Mouse (Mus musculus) heart, postnatal 0 days (tissue): ENCODE results near the gene Igsf3. TPM values are rescaled to one million over a fixed set of nuclear protein-coding genes. Genes with fewer than 3 reads are reported as not detected.

Experiments used
- ATAC-seq: fragments of 200-750 bp; cut with Nextera tagmentation; 2 replicates; pipeline ENCODE4 v1.8.0; 2017; ENCODE audit warnings: low read depth, moderate number of reproducible peaks, moderate library complexity; ENCODE audit not compliant: insufficient read depth
- DNase-seq: peaks from one replicate; pipeline ENCODE4 v3.0.0-alpha.2; 2016; ENCODE audit warnings: low spot score
- H3K27ac ChIP-seq: fragments of 300-500 bp; sonication (generic); 2 replicates; pipeline ENCODE4 v1.5.1; 2014; ENCODE audit warnings: low read depth, mild to moderate bottlenecking
- H3K27me3 ChIP-seq: fragments of 300-500 bp; sonication (generic); 2 replicates; pipeline ENCODE4 v1.6.1; 2014; ENCODE audit warnings: low read length, mixed read lengths; ENCODE audit not compliant: control insufficient read depth, insufficient read depth
- H3K36me3 ChIP-seq: fragments of 300-500 bp; sonication (generic); replicated peaks from 2 replicates; pipeline ENCODE4 v1.6.1; 2014; ENCODE audit warnings: low read length, mixed read lengths; ENCODE audit not compliant: control insufficient read depth, insufficient read depth
- H3K4me1 ChIP-seq: fragments of 300-500 bp; sonication (generic); 2 replicates; pipeline ENCODE4 v1.6.1; 2014; ENCODE audit warnings: antibody characterized with exemption; ENCODE audit not compliant: control insufficient read depth, insufficient read depth
- H3K4me2 ChIP-seq: fragments of 300-500 bp; sonication (generic); 2 replicates; pipeline ENCODE4 v1.6.1; 2014; ENCODE audit warnings: low read depth, mild to moderate bottlenecking, low read length, moderate library complexity
- H3K4me3 ChIP-seq: fragments of 300-500 bp; sonication (generic); 2 replicates; pipeline ENCODE4 v1.5.1; 2014; ENCODE audit warnings: low read depth, low read length
- H3K9ac ChIP-seq: fragments of 300-500 bp; sonication (generic); replicated peaks from 2 replicates; pipeline ENCODE4 v1.6.1; 2014; ENCODE audit warnings: low read depth, low read length, mixed read lengths
- H3K9me3 ChIP-seq: fragments of 300-500 bp; sonication (generic); replicated peaks from 2 replicates; pipeline ENCODE4 v1.6.1; 2016; ENCODE audit warnings: low read length; ENCODE audit not compliant: control insufficient read depth
- CTCF ChIP-seq: IDR thresholded peaks from 2 replicates; pipeline ENCODE4 v1.5.1; 2016; ENCODE audit warnings: antibody characterized with exemption, control low read depth, low read depth
- EP300 ChIP-seq: IDR thresholded peaks from 2 replicates; pipeline ENCODE4 v1.6.1; 2016; ENCODE audit warnings: antibody characterized with exemption, low read depth
- WGBS: fragments of 180-500 bp; shearing (Covaris S2); extraction: QIAGEN DNeasy Blood & Tissue Kit; methylation state at CpG from one replicate; pipeline ENCODE4 v1.1.7; 2014; 5-methylcytosine and 5-hydroxymethylcytosine counted together
- polyA plus RNA-seq: library from polyadenylated mRNA; unstranded; fragments of >200 nt; fragmentation: Nextera tagmentation; extraction: Ambion mirVana; gene quantifications from 2 replicates; pipeline ENCODE4 v1.2.1, GENCODE M21; 2015
- total RNA-seq: library from RNA; depleted of rRNA; stranded (reverse); fragments of >200 nt; gene quantifications from 2 replicates; pipeline ENCODE4 v1.2.3, GENCODE M21; 2014; ENCODE audit warnings: low replicate concordance

Gene Igsf3
- total and polyA plus RNA-seq, 2 experiments from 2014 or later, result 18.0 to 23.9 TPM

DNA sequence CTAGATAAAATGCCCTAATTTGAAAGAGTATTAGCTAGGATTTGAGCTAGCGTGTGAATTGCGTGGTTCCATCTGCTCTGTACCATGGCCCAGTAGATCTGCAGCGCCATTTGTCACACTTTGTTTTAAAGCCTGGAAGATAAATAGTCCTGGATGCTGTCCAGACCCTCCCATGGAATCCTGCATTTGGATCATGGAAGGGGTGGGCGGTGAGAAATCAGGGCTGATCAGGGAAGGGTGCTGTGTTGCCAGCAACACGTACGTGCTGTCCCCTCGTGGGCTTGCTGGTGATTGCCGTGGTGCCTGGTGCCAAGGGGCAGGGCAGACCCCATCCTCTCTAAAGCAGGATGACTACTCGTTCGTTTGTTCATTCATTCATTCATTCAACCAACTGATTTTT, 28.6 kb downstream of the Igsf3 start:
- Histone ChIP-seq H3K27ac (no peak overlapping the region), H3K4me2 (peak overlapping the region; percentile 19; the same call in 1 of the 2 replicates), H3K27me3 (no peaks in the 10 kb centered on the region), H3K4me3 (no peak overlapping the region), H3K4me1 (peaks cover 60% of the 10 kb centered on the region), H3K36me3 (no peaks in the 10 kb centered on the region), H3K9me3 (no peaks in the 10 kb centered on the region), H3K9ac (no peak overlapping the region)
- TF ChIP-seq CTCF (peak; percentile 22), EP300 (no peak)
- DNase-seq (peak; percentile 36), ATAC-seq (0 out of 2 replicates have a peak, but pooled peaks have one; percentile 15)
- WGBS, result 22% methylated on average over 10 of the region's 10 CpGs

DNA sequence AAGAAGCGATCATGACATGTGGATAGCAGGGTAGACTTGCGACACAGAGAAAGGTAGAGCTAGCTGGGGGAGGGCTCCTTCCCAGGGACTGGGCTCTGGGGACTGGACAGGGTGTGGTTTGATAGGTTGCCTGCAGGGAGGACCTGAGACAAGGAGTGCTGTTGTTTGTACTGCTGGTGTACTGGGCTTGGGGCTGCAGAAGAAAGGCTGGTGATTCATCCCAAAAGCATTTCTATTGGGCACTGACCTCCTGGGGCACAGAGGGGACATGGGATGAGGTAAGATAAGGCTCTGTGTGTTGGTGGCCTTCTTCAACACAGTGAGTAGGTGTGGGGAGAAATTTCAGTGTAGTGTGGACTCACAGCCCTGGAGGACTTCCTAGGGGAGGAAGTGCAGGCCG, 29.2 kb downstream of the Igsf3 start:
- Histone ChIP-seq H3K4me1 (peaks cover 66% of the 10 kb centered on the region), H3K27ac (no peak overlapping the region; the same call in 1 of the 2 replicates), H3K9me3 (no peaks in the 10 kb centered on the region), H3K4me3 (no peak overlapping the region), H3K27me3 (no peaks in the 10 kb centered on the region), H3K4me2 (no peak overlapping the region), H3K36me3 (no peaks in the 10 kb centered on the region), H3K9ac (no peak overlapping the region)
- no peak for TF ChIP-seq CTCF
- no peak for TF ChIP-seq EP300
- WGBS, result 46% methylated on average over 3 of the region's 3 CpGs
- DNase-seq, result no peak
- ATAC-seq, result 0 out of 2 replicates have a peak, but pooled peaks have one; percentile 4

DNA sequence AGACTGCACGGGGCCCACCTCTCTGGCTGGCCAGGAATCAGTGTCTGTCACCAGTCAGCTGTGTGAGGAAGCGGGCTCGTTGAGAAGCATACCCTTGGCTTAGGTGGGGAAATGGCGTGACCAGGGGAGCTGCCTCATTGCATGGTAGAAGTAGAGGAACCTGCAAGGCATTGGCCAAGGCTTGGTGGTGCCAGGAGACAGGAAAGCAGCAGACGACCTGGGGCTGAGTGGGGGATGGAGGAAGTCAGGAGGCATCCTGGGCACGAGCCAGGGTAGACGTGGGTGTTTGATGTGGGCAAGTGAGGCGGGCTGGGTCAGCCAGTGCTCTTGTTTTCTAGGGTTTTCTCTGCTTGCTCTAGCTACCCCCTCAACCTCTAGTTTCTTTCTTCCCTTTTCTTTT, 30.7 kb downstream of the Igsf3 start:
- Histone ChIP-seq H3K4me1 (peaks cover 80% of the 10 kb centered on the region), H3K4me2 (no peak overlapping the region), H3K36me3 (no peaks in the 10 kb centered on the region), H3K27ac (no peak overlapping the region), H3K4me3 (no peak overlapping the region), H3K9ac (no peak overlapping the region), H3K9me3 (no peaks in the 10 kb centered on the region), H3K27me3 (no peaks in the 10 kb centered on the region)
- DNase-seq, result peak; percentile 36
- WGBS, result 33% methylated on average over 8 of the region's 8 CpGs
- ATAC-seq, result no peak
- no peak for TF ChIP-seq CTCF
- no peak for TF ChIP-seq EP300

DNA sequence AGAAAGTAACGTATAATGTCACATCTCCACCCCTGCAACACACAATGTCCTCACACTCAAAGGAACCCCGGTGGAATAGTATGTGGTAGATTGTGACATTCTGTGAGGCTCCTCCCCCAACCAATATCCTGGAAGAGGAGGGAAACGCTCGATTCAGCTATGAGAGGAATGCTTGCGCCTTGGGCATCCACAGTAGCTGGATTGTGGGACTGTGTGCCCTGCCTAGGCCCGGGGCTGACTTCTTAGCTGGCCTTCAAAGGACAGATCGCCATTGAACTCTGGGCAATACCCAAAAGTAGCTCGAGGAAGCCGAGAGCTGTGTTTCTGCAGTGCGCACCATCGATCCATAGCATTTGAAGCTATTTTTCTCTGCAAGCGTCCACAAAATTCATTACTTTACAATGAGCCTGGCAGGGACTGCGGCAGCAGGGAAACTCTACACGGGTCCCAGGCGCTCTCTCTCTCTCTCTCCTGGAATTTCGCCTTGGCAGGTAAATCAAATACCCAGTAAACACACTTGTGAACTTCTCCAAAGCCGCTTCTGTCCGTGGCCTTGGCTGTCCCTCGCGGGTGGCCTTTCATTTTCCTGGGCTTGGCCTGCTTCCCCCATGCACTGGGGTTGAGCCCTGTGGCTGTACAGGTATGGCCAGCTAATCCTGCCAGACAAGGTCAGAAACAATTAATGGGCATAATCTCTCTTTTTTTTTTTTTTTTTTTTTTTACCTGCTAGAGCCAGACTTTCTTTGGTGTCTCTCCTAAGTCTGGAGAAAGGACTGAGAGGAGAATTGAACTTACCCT, 32.3 kb downstream of the Igsf3 start:
- Histone ChIP-seq H3K4me3 (no peak overlapping the region), H3K27me3 (no peaks in the 10 kb centered on the region), H3K9ac (no peak overlapping the region), H3K4me1 (peaks cover 70% of the 10 kb centered on the region), H3K27ac (no peak overlapping the region), H3K36me3 (no peaks in the 10 kb centered on the region), H3K4me2 (0 out of 2 replicates have a peak overlapping the region, but pooled peaks have one; percentile 1), H3K9me3 (no peaks in the 10 kb centered on the region)
- no peak for DNase-seq
- WGBS, result 33% methylated on average over 20 of the region's 20 CpGs
- no peak for ATAC-seq
- TF ChIP-seq CTCF, result no peak
- no peak for TF ChIP-seq EP300

DNA sequence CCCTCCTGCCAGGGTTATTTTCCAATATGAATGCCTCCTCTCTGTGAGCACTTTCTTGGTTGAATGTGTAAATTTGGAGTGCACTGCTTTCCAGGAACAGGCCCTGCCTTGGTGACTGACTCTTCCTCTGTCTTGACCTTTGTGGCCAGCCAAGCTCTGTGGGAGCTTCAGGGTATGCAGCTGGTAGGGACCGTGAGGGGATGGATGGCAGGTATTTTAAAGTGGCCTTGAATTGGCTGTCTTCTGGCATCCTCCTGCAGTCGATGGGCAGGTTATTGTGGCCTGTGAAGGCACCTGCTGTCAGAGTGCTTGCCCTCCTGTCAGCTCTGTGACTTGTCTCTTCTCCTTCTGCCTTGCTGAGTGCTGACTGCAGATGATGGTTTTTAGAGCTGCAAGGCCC, 33.3 kb downstream of the Igsf3 start:
- no peaks in the 10 kb centered on the region for H3K36me3 ChIP-seq
- 39% methylated on average over 2 of the region's 2 CpGs for WGBS
- no peak overlapping the region for H3K9ac ChIP-seq
- no peaks in the 10 kb centered on the region for H3K27me3 ChIP-seq
- H3K27ac ChIP-seq, result no peak overlapping the region
- no peak overlapping the region for H3K4me3 ChIP-seq
- H3K4me1 ChIP-seq, result peaks cover 59% of the 10 kb centered on the region
- ATAC-seq (no peak), DNase-seq (no peak)
- no peaks in the 10 kb centered on the region for H3K9me3 ChIP-seq
- H3K4me2 ChIP-seq, result no peak overlapping the region
- TF ChIP-seq EP300 (no peak), CTCF (no peak)
